Mouse (Mus musculus): ENCODE measurements around the gene Nsun7.

DNA sequence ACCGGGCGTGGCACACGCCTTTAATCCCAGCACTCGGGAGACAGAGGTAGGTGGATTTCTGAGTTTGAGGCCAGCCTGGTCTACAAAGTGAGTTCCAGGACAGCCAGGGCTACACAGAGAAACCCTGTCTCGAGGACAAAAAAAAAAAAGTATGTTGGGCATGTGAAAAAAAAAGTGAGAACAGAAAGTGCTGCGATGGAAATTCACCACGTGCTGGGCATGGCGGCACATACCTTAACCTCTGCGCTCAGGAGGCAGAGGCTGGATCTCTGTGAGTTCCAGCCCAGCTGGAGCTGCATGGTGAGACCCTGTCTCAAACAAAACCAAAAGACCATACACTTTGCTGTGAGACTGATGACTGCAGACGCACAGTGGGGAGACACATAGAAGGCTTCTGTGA lies 4.7 kb upstream of the Nsun7 start:
- TF ChIP-seq POLR2A (IDR thresholded peaks at IDR 0.05; ENCODE audit: borderline replicate concordance, insufficient read depth, low read length) = no peak
- no peak for TF ChIP-seq CTCF (IDR thresholded peaks at IDR 0.05; ENCODE audit: borderline replicate concordance, insufficient read depth, low read depth, low read length)

All from cerebellum, adult 2 months (tissue).